Mouse (Mus musculus) CH12.LX (cell line): ENCODE results near the gene Fntb. TPM values are rescaled to one million over a fixed set of nuclear protein-coding genes. Genes with fewer than 3 reads are reported as not detected.

Experiments
- DNase-seq: peaks from one replicate; pipeline ENCODE4 v3.0.0-alpha.2; 2013; ENCODE audit errors: extremely low read depth
- H3K27ac ChIP-seq: 2 replicates; pipeline ENCODE4 v1.5.1; 2012; ENCODE audit warnings: low read depth, mild to moderate bottlenecking, control low read depth, moderate library complexity; ENCODE audit not compliant: insufficient read depth
- H3K27me3 ChIP-seq: replicated peaks from 2 replicates; pipeline ENCODE3; 2012; ENCODE audit warnings: inconsistent platforms
- H3K36me3 ChIP-seq, 2 experiments: replicated peaks in 1 of 2; 2 replicates each; pipeline versions ENCODE3 to v1.6.1; 2012; ENCODE audit warnings: inconsistent platforms in 1 of 2, low read length in 1 of 2, mild to moderate bottlenecking in 1 of 2, mixed read lengths in 1 of 2, moderate library complexity in 1 of 2; ENCODE audit not compliant: control insufficient read depth in 1 of 2, insufficient read depth in 1 of 2
- H3K4me1 ChIP-seq, 2 experiments: 2 replicates each; pipeline ENCODE4 v1.6.1; 2012; ENCODE audit warnings: inconsistent platforms in 1 of 2, moderate library complexity in 1 of 2; ENCODE audit not compliant: insufficient read depth in 2 of 2, control insufficient read depth in 1 of 2
- H3K4me2 ChIP-seq: 2 replicates; pipeline ENCODE4 v1.6.1; 2012; ENCODE audit warnings: low read depth, mild to moderate bottlenecking, control low read depth; ENCODE audit not compliant: poor library complexity, insufficient read depth, severe bottlenecking
- H3K4me3 ChIP-seq, 3 experiments: fragments of 150-350 bp in 1 of 3; sonication (generic) in 1 of 3; replicated peaks in 1 of 3; 2 replicates each; pipeline versions ENCODE3 to v1.5.1; 2011 to 2012; ENCODE audit warnings: low read depth in 2 of 3, low read length in 2 of 3, mild to moderate bottlenecking in 2 of 3, moderate library complexity in 2 of 3, control low read depth in 1 of 3, improper control_type of control experiment in 1 of 3, inconsistent platforms in 1 of 3, mixed read lengths in 1 of 3; ENCODE audit not compliant: poor library complexity in 1 of 3
- H3K79me2 ChIP-seq: replicated peaks from 2 replicates; pipeline ENCODE4 v1.6.1; 2012; ENCODE audit warnings: mild to moderate bottlenecking, moderate library complexity; ENCODE audit not compliant: control insufficient read depth, poor library complexity, insufficient read depth, severe bottlenecking; ENCODE audit errors: extremely low read depth
- H3K9ac ChIP-seq: 2 replicates; pipeline ENCODE4 v1.6.1; 2012; ENCODE audit warnings: low read depth, mild to moderate bottlenecking, control low read depth, moderate library complexity; ENCODE audit not compliant: insufficient read depth
- H3K9me3 ChIP-seq: replicated peaks from 2 replicates; pipeline ENCODE3; 2012; ENCODE audit warnings: low read length, inconsistent platforms, mixed read lengths
- BHLHE40 ChIP-seq: IDR thresholded peaks from 2 replicates; pipeline ENCODE4 v1.6.1; 2011; ENCODE audit warnings: mild to moderate bottlenecking, low read depth, low read length, improper control_type of control experiment
- CHD2 ChIP-seq: IDR thresholded peaks from 2 replicates; pipeline ENCODE4 v1.6.1; 2011; ENCODE audit warnings: low read length, improper control_type of control experiment
- CTCF ChIP-seq, 2 experiments: IDR thresholded peaks in 1 of 2; conservative IDR thresholded peaks in 1 of 2; 2 replicates each; pipeline ENCODE4 v1.5.1; 2011 to 2012; ENCODE audit warnings: low read depth in 2 of 2, low read length in 2 of 2, improper control_type of control experiment in 1 of 2, inconsistent platforms in 1 of 2, mild to moderate bottlenecking in 1 of 2, moderate library complexity in 1 of 2
- ELF1 ChIP-seq: IDR thresholded peaks from 2 replicates; pipeline ENCODE4 v1.6.1; 2014; ENCODE audit warnings: low read depth, mild to moderate bottlenecking, inconsistent platforms, low read length, improper control_type of control experiment
- EP300 ChIP-seq: IDR thresholded peaks from 2 replicates; pipeline ENCODE4 v1.6.1; 2011; ENCODE audit warnings: low read length, improper control_type of control experiment
- GABPA ChIP-seq: IDR thresholded peaks from 2 replicates; pipeline ENCODE4 v1.6.1; 2012; ENCODE audit warnings: low read depth, low read length, improper control_type of control experiment, inconsistent platforms; ENCODE audit not compliant: insufficient replicate concordance
- HCFC1 ChIP-seq: IDR thresholded peaks from 2 replicates; pipeline ENCODE4 v1.6.1; 2012; ENCODE audit warnings: low read depth, mild to moderate bottlenecking, inconsistent platforms, low read length, improper control_type of control experiment
- KAT2A ChIP-seq: IDR thresholded peaks from 2 replicates; pipeline ENCODE4 v1.6.1; 2012; ENCODE audit warnings: low read length, improper control_type of control experiment, inconsistent platforms; ENCODE audit not compliant: insufficient replicate concordance
- MAFK ChIP-seq: IDR thresholded peaks from 2 replicates; pipeline ENCODE4 v1.6.1; 2011; ENCODE audit warnings: low read length, improper control_type of control experiment; ENCODE audit not compliant: insufficient replicate concordance
- MAX ChIP-seq: IDR thresholded peaks from 2 replicates; pipeline ENCODE4 v1.6.1; 2011; ENCODE audit warnings: low read length, improper control_type of control experiment
- MEF2A ChIP-seq: IDR thresholded peaks from 2 replicates; pipeline ENCODE4 v1.6.1; 2014; ENCODE audit warnings: low read depth, mild to moderate bottlenecking, inconsistent platforms, low read length, improper control_type of control experiment, borderline replicate concordance
- MXI1 ChIP-seq: IDR thresholded peaks from 2 replicates; pipeline ENCODE4 v1.6.1; 2011; ENCODE audit warnings: mild to moderate bottlenecking, low read depth, low read length, improper control_type of control experiment
- MYC ChIP-seq: IDR thresholded peaks from 2 replicates; pipeline ENCODE4 v1.6.1; 2011; ENCODE audit warnings: low read depth, mild to moderate bottlenecking, improper control_type of control experiment, low read length
- PAX5 ChIP-seq: IDR thresholded peaks from 2 replicates; pipeline ENCODE4 v1.6.1; 2012; ENCODE audit warnings: low read length, inconsistent platforms, mixed read lengths
- RAD21 ChIP-seq: IDR thresholded peaks from 2 replicates; pipeline ENCODE4 v1.6.1; 2011; ENCODE audit warnings: low read depth, mild to moderate bottlenecking, low read length, improper control_type of control experiment, moderate library complexity
- SIN3A ChIP-seq: IDR thresholded peaks from 2 replicates; pipeline ENCODE4 v1.6.1; 2012; ENCODE audit warnings: low read length, improper control_type of control experiment, inconsistent platforms
- SMC3 ChIP-seq: IDR thresholded peaks from 2 replicates; pipeline ENCODE4 v1.6.1; 2011; ENCODE audit warnings: low read depth, low read length, improper control_type of control experiment
- TCF12 ChIP-seq: IDR thresholded peaks from 2 replicates; pipeline ENCODE4 v1.6.1; 2014; ENCODE audit warnings: low read depth, mild to moderate bottlenecking, inconsistent platforms, low read length, improper control_type of control experiment
- UBTF ChIP-seq: IDR thresholded peaks from 2 replicates; pipeline ENCODE4 v1.6.1; 2012; ENCODE audit warnings: low read depth, mild to moderate bottlenecking, inconsistent platforms, low read length, improper control_type of control experiment, moderate library complexity
- ZKSCAN1 ChIP-seq: IDR thresholded peaks from 2 replicates; pipeline ENCODE4 v1.6.1; 2012; ENCODE audit warnings: low read depth, inconsistent platforms, low read length, improper control_type of control experiment, borderline replicate concordance
- ZMIZ1 ChIP-seq: IDR thresholded peaks from 2 replicates; pipeline ENCODE4 v1.6.1; 2012; ENCODE audit warnings: low read depth, mild to moderate bottlenecking, inconsistent platforms, low read length, improper control_type of control experiment
- ZNF384 ChIP-seq: IDR thresholded peaks from 2 replicates; pipeline ENCODE4 v1.6.1; 2012; ENCODE audit warnings: low read depth, low read length, improper control_type of control experiment, inconsistent platforms
- dilution Hi-C: fragments of 300-500 bp; cut with MboI; formaldehyde crosslinking; loops from 2 replicates; pipeline ENCODE4 v1.14.3; 2020; ENCODE audit warnings: low sequenced_read_pairs; ENCODE audit not compliant: extremely low pct_unique_long_range_greater_than_20kb, extremely low pct_ligation_motif_present
- in situ Hi-C: fragments of 300-500 bp; cut with MboI; formaldehyde crosslinking; loops from 3 replicates; pipeline ENCODE4 v1.14.3; 2019; ENCODE audit warnings: low sequenced_read_pairs, low pct_ligation_motif_present, low pct_unique_long_range_greater_than_20kb, mixed read lengths
- polyA plus RNA-seq: library from polyadenylated mRNA; unstranded; fragments of >175 nt; gene quantifications from 2 replicates; pipeline ENCODE4 v1.2.1, GENCODE M21; 2012; ENCODE audit warnings: low read depth; ENCODE audit not compliant: insufficient read length
- total RNA-seq, 2 experiments: library from RNA; depleted of rRNA; stranded (reverse); fragments of 300-350 nt in 1 of 2; fragments of >200 nt in 1 of 2; gene quantifications; 2 replicates each; pipeline ENCODE4 v1.2.3; 2012 to 2014

Fntb gene
- total and polyA plus RNA-seq, 3 experiments = 5.6 to 19.5 (median 9.2) TPM

- no peak overlapping the region for H3K4me2 ChIP-seq
- H3K36me3 ChIP-seq = no peaks in the 10 kb centered on the region
- H3K9me3 ChIP-seq = no peaks in the 10 kb centered on the region
- in situ Hi-C loops (no loop called here), dilution Hi-C loops (no loop called here)
- DNase-seq = peak; percentile 50
- H3K27ac ChIP-seq = no peak overlapping the region
- H3K4me1 ChIP-seq = peaks cover 0 to 28% of the 10 kb centered on the region in 2 experiments; a peak in 2 of 4 replicates
- no peaks in the 10 kb centered on the region for H3K79me2 ChIP-seq
- peaks cover 17% of the 10 kb centered on the region for H3K27me3 ChIP-seq
- no peak overlapping the region for H3K9ac ChIP-seq
- H3K4me3 ChIP-seq = no peak overlapping the region
- TF ChIP-seq ZKSCAN1 (no peak), RAD21 (peak; percentile 80), MAX (peak; percentile 60; the same call in 1 of the 2 replicates), MXI1 (no peak), ELF1 (no peak), SMC3 (peak; percentile 71), CTCF (conservative IDR thresholded peaks at IDR 0.05 in 1 of 2, IDR thresholded peaks at IDR 0.05 in 1 of 2; ENCODE audit: low read depth in 2 of 2, low read length in 2 of 2) (peak; percentile 82 to 84), HCFC1 (no peak), MYC (peak; percentile 73)
These were observed 38.4 kb downstream of the Fntb start for GRCm38 (mm10) chr12:76803700-76804252.

GRCm38 (mm10) chr12:76805056-76805811, 39.8 kb downstream of the Fntb start:
- no peak overlapping the region for H3K4me2 ChIP-seq
- H3K9ac ChIP-seq = no peak overlapping the region
- H3K9me3 ChIP-seq = no peaks in the 10 kb centered on the region
- TF ChIP-seq CHD2 (no peak), MEF2A (no peak), KAT2A (no peak), ZMIZ1 (no peak), MAX (no peak), UBTF (no peak), MAFK (no peak), EP300 (no peak), GABPA (no peak), SIN3A (no peak), CTCF (conservative IDR thresholded peaks at IDR 0.05 in 1 of 2, IDR thresholded peaks at IDR 0.05 in 1 of 2; ENCODE audit: low read depth in 2 of 2, low read length in 2 of 2) (no peak), BHLHE40 (no peak), MYC (no peak), PAX5 (no peak), ZNF384 (no peak), TCF12 (no peak)
- H3K4me3 ChIP-seq = no peak overlapping the region
- H3K27me3 ChIP-seq = peaks cover 7% of the 10 kb centered on the region
- no peaks in the 10 kb centered on the region for H3K36me3 ChIP-seq
- in situ Hi-C loops = no loop called here
- peaks cover 0 to 28% of the 10 kb centered on the region in 2 experiments; a peak in 2 of 4 replicates for H3K4me1 ChIP-seq
- dilution Hi-C loops = no loop called here
- H3K79me2 ChIP-seq = no peaks in the 10 kb centered on the region
- DNase-seq = no peak
- H3K27ac ChIP-seq = no peak overlapping the region
